Mouse (Mus musculus) kidney, adult 2 months (tissue): ENCODE data around the gene Dab1. TPM values are rescaled to one million over a fixed set of nuclear protein-coding genes. Genes with fewer than 3 reads are reported as not detected.

Experiments used
- DNase-seq: peaks from one replicate; pipeline ENCODE4 v3.0.0; 2021
- H3K27ac ChIP-seq: fragments of 200-500 bp; 2 replicates; pipeline ENCODE4 v1.5.1; 2012; ENCODE audit warnings: low read depth, low read length, control low read depth, inconsistent platforms; ENCODE audit not compliant: insufficient read depth
- H3K27me3 ChIP-seq: fragments of 200-500 bp; replicated peaks from 2 replicates; pipeline ENCODE4 v1.6.1; 2012; ENCODE audit warnings: mild to moderate bottlenecking, moderate library complexity, low read length, inconsistent platforms; ENCODE audit not compliant: control insufficient read depth, insufficient read depth
- H3K36me3 ChIP-seq: fragments of 200-500 bp; 2 replicates; pipeline ENCODE4 v1.6.1; 2012; ENCODE audit warnings: mild to moderate bottlenecking, moderate library complexity, low read length, inconsistent platforms; ENCODE audit not compliant: control insufficient read depth, insufficient read depth
- H3K4me1 ChIP-seq: fragments of 200-500 bp; 2 replicates; pipeline ENCODE4 v1.6.1; 2011; ENCODE audit warnings: low read length; ENCODE audit not compliant: control insufficient read depth, insufficient read depth
- H3K4me3 ChIP-seq: fragments of 200-500 bp; 2 replicates; pipeline ENCODE4 v1.5.1; 2011; ENCODE audit warnings: mild to moderate bottlenecking, low read depth, low read length, control low read depth; ENCODE audit not compliant: insufficient read depth
- CTCF ChIP-seq: fragments of 200-500 bp; conservative IDR thresholded peaks from 2 replicates; pipeline ENCODE4 v1.5.1; 2011; ENCODE audit warnings: low read depth, mild to moderate bottlenecking, control low read depth, low read length, moderate library complexity, mixed read lengths; ENCODE audit not compliant: insufficient read depth, insufficient read length
- POLR2A ChIP-seq: fragments of 200-500 bp; IDR thresholded peaks from one replicate; pipeline ENCODE4 v1.6.1; 2011; ENCODE audit warnings: low read depth, low read length, control low read depth
- WGBS: fragments of 180-500 bp; shearing (Covaris S2); methylation state at CpG from one replicate; pipeline ENCODE4 v1.1.7; 2018; 5-methylcytosine and 5-hydroxymethylcytosine counted together
- polyA plus RNA-seq: library from polyadenylated mRNA; depleted of rRNA; stranded (reverse); fragments of >200 nt; gene quantifications from 2 replicates; pipeline ENCODE4 v1.2.3, GENCODE M21; 2012

Dab1 gene
- polyA plus RNA-seq, 1 experiment, result 3.3 TPM

DNA sequence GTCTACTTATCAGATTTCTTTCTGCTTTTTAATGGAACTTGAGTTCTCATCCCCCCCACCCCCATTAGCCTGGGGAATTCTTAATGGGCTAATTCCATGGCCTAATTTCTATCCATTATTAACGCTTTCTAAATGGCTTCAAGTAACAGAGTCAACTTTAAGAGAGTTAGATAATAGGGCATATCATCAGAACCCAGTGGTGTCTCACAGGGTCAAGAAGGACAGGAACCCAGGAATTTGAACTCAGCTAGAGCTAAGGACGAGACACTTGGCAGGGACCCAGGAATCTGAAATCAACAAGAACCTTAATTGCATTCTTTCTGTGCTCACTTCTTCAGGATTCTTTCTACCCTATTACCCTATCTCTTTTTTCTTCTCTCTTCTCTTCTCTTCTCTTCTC is 968.7 kb downstream of the Dab1 start:
- H3K4me3 ChIP-seq, result no peak overlapping the region
- no peaks in the 10 kb centered on the region for H3K36me3 ChIP-seq
- WGBS, result 30% methylated on average over 2 of the region's 2 CpGs
- peak; percentile 3 for DNase-seq
- no peaks in the 10 kb centered on the region for H3K4me1 ChIP-seq
- no peak overlapping the region for H3K27ac ChIP-seq
- H3K27me3 ChIP-seq, result no peaks in the 10 kb centered on the region
- TF ChIP-seq CTCF (no peak), POLR2A (no peak)

DNA sequence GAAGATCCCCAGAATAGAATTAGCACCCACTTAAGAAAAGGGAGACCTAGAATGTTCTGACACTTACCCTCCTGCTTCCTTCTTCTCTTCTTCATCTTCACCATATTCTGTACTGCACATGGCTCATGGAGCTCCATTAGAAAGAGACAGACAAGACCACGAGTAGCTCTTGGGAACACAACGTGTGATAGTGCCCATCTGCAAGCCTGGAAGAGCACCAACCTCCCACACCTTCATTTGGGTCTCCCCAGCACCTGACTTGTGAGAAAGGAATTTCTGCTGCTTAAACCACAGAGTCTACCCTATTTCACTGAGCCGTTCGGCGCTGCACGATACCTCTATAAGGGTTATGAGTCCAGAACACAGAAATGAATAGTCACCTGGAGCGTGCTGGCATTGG is 977.8 kb downstream of the Dab1 start:
- 92% methylated on average over 7 of the region's 7 CpGs for WGBS
- Histone ChIP-seq H3K4me1 (no peaks in the 10 kb centered on the region), H3K4me3 (no peak overlapping the region), H3K27ac (no peak overlapping the region), H3K27me3 (no peaks in the 10 kb centered on the region), H3K36me3 (no peaks in the 10 kb centered on the region)
- no peak for TF ChIP-seq CTCF
- no peak for TF ChIP-seq POLR2A
- DNase-seq, result no peak

DNA sequence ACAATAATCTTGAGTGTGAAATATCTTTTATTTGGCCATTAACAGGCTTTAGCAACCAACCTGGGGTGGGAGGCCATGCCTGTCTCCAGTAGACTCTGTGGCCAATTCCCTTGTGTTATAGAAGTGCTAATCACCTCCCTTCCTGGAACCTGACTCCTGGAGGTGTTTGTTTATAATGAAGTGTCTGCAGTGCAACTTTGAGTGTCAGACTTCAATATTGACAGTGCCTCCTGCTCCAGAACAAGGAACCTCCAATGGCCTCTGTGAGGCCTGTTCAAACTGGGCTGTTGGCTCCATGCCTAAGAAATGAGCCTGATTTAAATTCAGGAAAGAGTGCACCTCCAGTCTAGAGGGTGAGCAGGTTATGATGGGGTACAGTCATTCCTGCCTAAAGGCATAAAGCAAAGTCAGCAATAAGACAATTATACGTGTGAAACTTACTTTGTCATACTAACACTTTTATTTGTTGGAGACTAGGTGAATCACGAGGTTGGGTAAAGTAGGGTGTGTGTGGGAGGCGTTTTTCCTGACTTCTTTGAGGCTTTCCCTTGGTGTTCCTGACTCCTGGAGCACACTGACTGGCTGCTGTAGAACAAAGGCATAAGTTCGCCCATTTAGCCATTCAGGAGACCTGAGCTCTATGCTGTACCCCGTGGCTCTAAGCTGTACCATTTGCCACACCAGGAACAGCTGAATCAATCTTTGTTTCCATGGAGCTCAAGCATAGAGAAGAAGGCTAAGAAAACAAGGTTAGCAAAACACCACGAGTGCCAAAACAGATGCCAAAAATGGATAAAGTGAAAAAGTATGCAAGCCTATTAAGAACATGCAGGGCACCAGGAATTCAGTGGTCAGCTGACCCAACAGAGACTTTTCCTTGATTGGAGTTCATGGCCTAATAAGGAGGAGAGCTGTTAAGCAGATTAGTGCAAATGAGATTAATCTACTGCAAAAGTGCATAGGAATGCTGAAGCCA is 978.6 kb downstream of the Dab1 start:
- WGBS, result 49% methylated on average over 6 of the region's 6 CpGs
- H3K4me1 ChIP-seq, result no peaks in the 10 kb centered on the region
- H3K27ac ChIP-seq, result no peak overlapping the region
- no peak for TF ChIP-seq CTCF
- no peak for TF ChIP-seq POLR2A
- DNase-seq, result peak; percentile 24
- H3K36me3 ChIP-seq, result no peaks in the 10 kb centered on the region
- H3K27me3 ChIP-seq, result no peaks in the 10 kb centered on the region
- H3K4me3 ChIP-seq, result no peak overlapping the region

DNA sequence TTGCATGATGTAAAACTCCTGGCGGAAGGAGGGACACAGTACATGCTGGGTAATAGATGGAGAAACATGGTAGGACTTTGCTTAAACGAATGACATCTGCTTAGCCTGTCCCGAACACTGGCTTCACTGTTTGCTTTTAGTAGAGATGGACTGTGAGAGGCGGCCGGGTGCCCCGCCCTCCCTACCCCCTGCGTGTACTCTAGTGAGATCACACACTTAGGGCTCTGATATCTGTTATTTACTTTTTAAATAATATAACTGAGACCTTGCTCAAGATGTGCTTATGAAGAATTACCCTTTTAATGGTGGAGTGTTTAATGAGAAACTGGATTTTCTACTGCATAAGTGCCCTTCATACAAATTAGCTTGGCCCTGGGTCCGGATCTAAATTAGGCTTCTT is 983.6 kb downstream of the Dab1 start:
- no peak for TF ChIP-seq CTCF
- TF ChIP-seq POLR2A, result no peak
- no peaks in the 10 kb centered on the region for H3K4me1 ChIP-seq
- no peak overlapping the region for H3K27ac ChIP-seq
- no peak for DNase-seq
- no peak overlapping the region for H3K4me3 ChIP-seq
- H3K36me3 ChIP-seq, result no peaks in the 10 kb centered on the region
- H3K27me3 ChIP-seq, result no peaks in the 10 kb centered on the region
- 91% methylated on average over 8 of the region's 8 CpGs for WGBS

DNA sequence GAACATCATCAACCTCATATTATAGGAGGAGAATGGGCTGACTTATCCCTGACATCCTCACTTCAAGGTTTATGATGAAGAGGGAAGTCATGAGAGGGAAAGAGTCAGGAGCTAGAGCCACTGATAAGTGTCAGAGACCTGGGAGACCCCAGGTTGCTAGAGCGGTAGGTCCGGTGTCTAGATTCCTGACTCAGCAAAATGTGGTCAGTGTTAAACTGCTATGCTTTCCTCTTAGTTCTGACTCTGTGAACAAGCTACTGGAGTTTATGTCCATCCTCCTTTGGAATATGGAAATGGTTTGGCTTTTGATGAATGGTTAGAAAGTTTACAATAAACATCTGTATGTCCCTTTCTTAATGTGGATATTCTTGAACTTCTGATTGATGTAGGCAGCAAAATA is 985.1 kb downstream of the Dab1 start:
- H3K4me3 ChIP-seq, result no peak overlapping the region
- no peaks in the 10 kb centered on the region for H3K36me3 ChIP-seq
- 89% methylated on average over 2 of the region's 2 CpGs for WGBS
- H3K4me1 ChIP-seq, result no peaks in the 10 kb centered on the region
- no peak overlapping the region for H3K27ac ChIP-seq
- TF ChIP-seq CTCF, result no peak
- no peak for TF ChIP-seq POLR2A
- H3K27me3 ChIP-seq, result no peaks in the 10 kb centered on the region
- no peak for DNase-seq

DNA sequence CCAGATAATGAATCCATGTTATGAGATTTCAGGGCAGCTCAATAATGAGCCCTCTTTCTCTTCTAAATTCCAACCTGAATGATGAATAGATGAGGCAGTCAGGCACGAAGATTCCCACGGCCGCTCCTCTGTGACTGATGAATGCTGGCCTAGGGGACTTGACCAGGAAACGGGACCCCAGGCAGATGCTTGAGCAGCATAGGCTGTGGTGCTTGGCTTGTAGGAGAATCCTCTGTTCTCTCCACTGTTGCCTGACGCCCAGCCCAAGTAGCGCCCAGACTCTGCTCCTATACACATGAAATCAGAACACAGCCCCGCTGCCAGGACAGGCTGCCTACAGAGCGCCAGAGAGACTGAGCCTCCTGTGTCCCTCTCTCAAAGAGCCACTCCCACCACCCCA is 987.7 kb downstream of the Dab1 start:
- Histone ChIP-seq H3K27ac (no peak overlapping the region), H3K36me3 (no peaks in the 10 kb centered on the region), H3K4me3 (no peak overlapping the region), H3K4me1 (no peaks in the 10 kb centered on the region), H3K27me3 (no peaks in the 10 kb centered on the region)
- 77% methylated on average over 8 of the region's 8 CpGs for WGBS
- TF ChIP-seq CTCF (no peak), POLR2A (no peak)
- no peak for DNase-seq

DNA sequence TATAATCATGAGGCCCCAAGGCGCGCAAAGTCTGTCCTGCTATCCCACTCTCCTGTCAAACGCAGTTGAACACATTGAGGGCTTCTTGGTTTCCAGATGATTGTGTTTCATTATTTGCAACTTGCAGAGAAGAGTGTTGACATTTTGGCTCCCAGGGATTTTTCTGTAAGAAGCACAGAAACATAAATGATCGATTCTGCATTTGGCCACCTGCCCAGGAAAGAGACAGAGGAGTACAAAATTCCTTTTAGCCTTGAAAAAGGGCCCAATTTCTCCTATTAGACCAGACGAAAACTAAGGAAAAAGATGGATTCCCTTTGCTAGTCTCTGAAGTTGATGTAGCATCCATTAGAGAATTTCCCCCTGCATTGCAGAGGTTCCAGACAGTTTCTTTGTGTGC is 988.5 kb downstream of the Dab1 start:
- H3K4me3 ChIP-seq, result no peak overlapping the region
- no peaks in the 10 kb centered on the region for H3K27me3 ChIP-seq
- H3K4me1 ChIP-seq, result no peaks in the 10 kb centered on the region
- no peak overlapping the region for H3K27ac ChIP-seq
- WGBS, result 75% methylated on average over 5 of the region's 5 CpGs
- DNase-seq, result no peak
- no peaks in the 10 kb centered on the region for H3K36me3 ChIP-seq
- no peak for TF ChIP-seq CTCF
